Mouse (Mus musculus) embryonic facial prominence, embryonic 11.5 days (tissue): ENCODE data around the gene Ctnna2. TPM values are rescaled to one million over a fixed set of nuclear protein-coding genes. Genes with fewer than 3 reads are reported as not detected.

Experiments used
- ATAC-seq: fragments of 200-750 bp; cut with Nextera tagmentation; replicated peaks from 2 replicates; pipeline ENCODE4 v1.8.0; 2017; ENCODE audit warnings: low read depth; ENCODE audit not compliant: insufficient number of reproducible peaks, low FRiP score, low TSS enrichment
- DNase-seq: peaks from one replicate; pipeline ENCODE4 v3.0.0-alpha.2; 2015; ENCODE audit warnings: low spot score
- H3K27ac ChIP-seq: fragments of 300-500 bp; sonication (generic); replicated peaks from 2 replicates; pipeline ENCODE4 v1.5.1; 2014; ENCODE audit warnings: mild to moderate bottlenecking, low read depth, low read length, control low read depth
- H3K27me3 ChIP-seq: fragments of 300-500 bp; sonication (generic); 2 replicates; pipeline ENCODE4 v1.6.1; 2014; ENCODE audit warnings: mild to moderate bottlenecking, low read length, moderate library complexity, mixed read lengths; ENCODE audit not compliant: control insufficient read depth, insufficient read depth
- H3K36me3 ChIP-seq: fragments of 300-500 bp; sonication (generic); replicated peaks from 2 replicates; pipeline ENCODE4 v1.6.1; 2014; ENCODE audit warnings: low read depth, mild to moderate bottlenecking, low read length, moderate library complexity, mixed read lengths; ENCODE audit not compliant: control insufficient read depth, insufficient read depth
- H3K4me1 ChIP-seq: fragments of 300-500 bp; sonication (generic); 2 replicates; pipeline ENCODE4 v1.6.1; 2014; ENCODE audit warnings: low read length, mixed read lengths; ENCODE audit not compliant: control insufficient read depth, insufficient read depth
- H3K4me2 ChIP-seq: fragments of 300-500 bp; sonication (generic); 2 replicates; pipeline ENCODE4 v1.6.1; 2014; ENCODE audit warnings: low read depth, mild to moderate bottlenecking, control low read depth, low read length, moderate library complexity
- H3K4me3 ChIP-seq: fragments of 300-500 bp; sonication (generic); 2 replicates; pipeline ENCODE4 v1.5.1; 2014; ENCODE audit warnings: low read depth, low read length, control low read depth
- H3K9ac ChIP-seq: fragments of 300-500 bp; sonication (generic); replicated peaks from 2 replicates; pipeline ENCODE4 v1.6.1; 2014; ENCODE audit warnings: mild to moderate bottlenecking, control low read depth, low read length
- H3K9me3 ChIP-seq: fragments of 300-500 bp; sonication (generic); replicated peaks from 2 replicates; pipeline ENCODE4 v1.6.1; 2016; ENCODE audit warnings: mild to moderate bottlenecking, low read length, inconsistent platforms, mixed read lengths; ENCODE audit not compliant: control insufficient read depth
- WGBS: fragments of 180-500 bp; shearing (Covaris S2); extraction: QIAGEN DNeasy Blood & Tissue Kit; methylation state at CpG from one replicate; pipeline ENCODE4 v1.1.7; 2014; 5-methylcytosine and 5-hydroxymethylcytosine counted together
- polyA plus RNA-seq: library from polyadenylated mRNA; unstranded; fragments of >200 nt; fragmentation: Nextera tagmentation; extraction: Ambion mirVana; gene quantifications from 2 replicates; pipeline ENCODE4 v1.2.1, GENCODE M21; 2014

The Ctnna2 gene
- polyA plus RNA-seq = 13.7 and 18.4 TPM in 2 replicates

DNA sequence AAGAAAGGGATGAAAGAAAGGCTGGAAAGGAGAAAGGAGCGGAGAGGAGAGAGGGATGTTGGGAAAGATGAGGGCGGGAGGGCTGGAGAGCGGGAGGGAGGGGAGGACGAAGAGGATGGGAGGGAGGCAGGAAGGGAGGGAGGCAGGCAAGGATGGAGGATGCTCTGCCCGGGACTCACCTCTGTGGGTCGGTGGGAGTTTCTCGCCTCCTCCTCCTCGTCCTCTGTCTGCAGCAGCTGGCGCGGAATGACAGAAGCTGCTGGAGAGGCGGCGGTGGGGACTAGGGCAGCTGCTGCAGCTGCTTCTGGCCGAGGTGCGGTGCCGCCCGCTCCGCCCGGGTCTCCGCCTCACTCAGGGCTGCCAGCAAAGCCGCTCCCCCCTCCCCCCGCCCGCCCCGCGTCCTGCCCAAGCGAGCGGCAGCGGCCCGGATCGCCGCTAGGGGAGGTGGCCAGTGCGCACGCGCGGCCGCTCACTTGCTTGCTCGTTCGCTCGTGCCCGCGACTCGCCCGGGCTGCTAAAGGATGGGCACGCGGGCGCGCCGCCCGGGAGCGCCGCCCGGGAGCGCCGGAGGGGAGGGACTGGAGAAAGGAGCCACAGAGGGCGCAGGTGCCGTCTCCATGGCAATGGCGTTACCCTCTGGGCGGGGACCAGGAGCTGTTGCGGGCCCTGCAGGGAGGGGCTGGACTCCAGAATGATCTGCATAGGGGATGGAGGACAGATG, at the start of gene Ctnna2:
Gene Ctnna2, minus strand, starts transcription at position 459 of the 721 bp plus-strand sequence.
- DNase-seq (peak; percentile 90), ATAC-seq (peak; percentile 98)
- Histone ChIP-seq H3K4me2 (peak within 1 kb of the TSS; percentile 79), H3K4me1 (no peaks in the 10 kb centered on the region), H3K27ac (no peak within 1 kb of the TSS), H3K9me3 (no peaks in the 10 kb centered on the region), H3K36me3 (no peaks in the 10 kb centered on the region), H3K4me3 (peak within 1 kb of the TSS; percentile 55), H3K9ac (peak within 1 kb of the TSS; percentile 64), H3K27me3 (no peaks in the 10 kb centered on the region)
- 2% methylated on average over 31 of the region's 58 CpGs for WGBS

DNA sequence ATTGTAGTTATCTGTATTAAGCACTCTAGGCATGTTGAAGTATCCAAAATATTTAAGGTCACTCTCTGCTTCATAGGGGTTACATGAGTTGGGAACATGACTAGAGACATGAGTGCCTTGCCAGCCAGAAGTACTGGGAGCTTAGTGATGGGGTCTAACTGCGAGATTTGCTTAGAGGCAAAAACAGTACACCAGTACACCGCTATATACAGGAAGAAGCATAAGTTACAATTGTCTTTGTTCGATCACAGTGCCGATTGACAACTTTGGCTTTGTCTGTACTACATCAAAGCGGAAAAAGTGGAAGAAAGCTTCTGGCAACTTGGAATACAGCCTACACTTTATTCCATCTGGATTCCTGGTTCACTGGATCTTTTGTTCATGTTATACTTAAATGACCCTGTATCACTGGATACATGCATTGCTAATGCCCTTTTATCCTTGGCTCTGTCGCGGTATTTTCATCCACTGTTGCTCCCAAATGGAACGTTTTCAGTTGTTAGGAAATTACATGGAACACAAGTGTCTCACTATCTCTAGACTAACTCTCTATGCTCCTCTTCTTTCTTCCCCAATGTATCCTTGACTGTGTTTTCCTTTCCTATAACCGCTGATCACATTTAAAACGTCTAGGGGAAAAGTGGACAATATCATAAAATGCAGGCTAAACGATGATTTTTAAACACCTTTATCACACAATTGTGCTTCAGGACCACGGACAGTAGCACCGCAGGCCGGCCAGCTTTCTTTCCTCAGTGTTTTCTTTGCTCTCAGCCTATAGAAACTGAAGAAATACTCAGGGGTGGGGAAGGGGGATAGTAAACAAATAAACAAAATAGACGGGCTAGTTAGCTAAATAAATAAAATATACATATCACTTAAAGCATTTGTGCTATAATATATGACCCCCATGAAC, 896 bp upstream of the Ctnna2 start:
- peak; percentile 66 for DNase-seq
- Histone ChIP-seq H3K4me3 (no peak overlapping the region), H3K9me3 (no peaks in the 10 kb centered on the region), H3K4me1 (no peaks in the 10 kb centered on the region), H3K36me3 (no peaks in the 10 kb centered on the region), H3K27me3 (no peaks in the 10 kb centered on the region), H3K4me2 (no peak overlapping the region; the same call in 1 of the 2 replicates), H3K9ac (no peak overlapping the region), H3K27ac (no peak overlapping the region)
- 12% methylated on average over 15 of the region's 15 CpGs for WGBS
- ATAC-seq = 0 out of 2 replicates have a peak, but pooled peaks have one; percentile 2

DNA sequence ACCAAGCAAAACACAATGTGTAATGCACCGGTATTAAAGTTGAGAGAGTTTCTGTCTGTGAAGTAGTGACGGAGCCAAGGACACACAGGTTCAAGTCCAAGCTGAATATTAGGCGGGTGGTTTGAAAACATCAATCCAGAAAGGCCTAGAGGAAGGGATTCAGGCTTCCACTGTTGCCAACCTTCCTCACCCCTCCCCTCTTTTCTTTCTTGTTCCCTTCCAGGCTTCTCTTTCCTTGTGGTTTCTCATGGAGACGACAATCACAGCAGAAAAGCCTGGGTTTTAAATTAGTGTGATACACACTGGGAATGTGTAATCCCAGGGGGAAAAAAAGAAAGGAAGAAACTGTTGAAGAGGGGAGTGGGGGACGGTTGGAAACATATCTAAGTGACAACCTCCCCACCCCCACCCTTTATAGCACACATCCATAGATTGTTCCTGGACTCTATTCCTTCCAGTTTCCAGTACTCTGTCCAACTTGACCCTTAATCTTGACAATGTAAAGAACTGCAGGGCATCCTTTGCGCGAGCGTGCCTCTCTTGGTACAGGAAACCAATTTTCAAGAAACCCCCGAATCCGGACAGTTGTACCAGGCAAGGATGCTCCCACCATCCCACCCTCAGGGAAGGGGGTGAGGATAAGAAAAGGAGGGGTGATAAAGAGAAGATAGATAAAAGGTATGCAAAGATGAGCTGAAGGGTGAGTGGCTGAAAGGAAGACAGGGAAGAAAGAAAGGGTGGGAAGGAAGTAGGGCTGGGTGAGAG, 841 bp downstream of the Ctnna2 start:
- Histone ChIP-seq H3K9ac (peak overlapping the region; percentile 64), H3K27me3 (no peaks in the 10 kb centered on the region), H3K36me3 (no peaks in the 10 kb centered on the region), H3K9me3 (no peaks in the 10 kb centered on the region), H3K4me3 (peak overlapping the region; percentile 55), H3K4me2 (peak overlapping the region; percentile 79), H3K4me1 (no peaks in the 10 kb centered on the region), H3K27ac (no peak overlapping the region)
- DNase-seq (no peak), ATAC-seq (peak; percentile 13)
- 22% methylated on average over 10 of the region's 10 CpGs for WGBS

DNA sequence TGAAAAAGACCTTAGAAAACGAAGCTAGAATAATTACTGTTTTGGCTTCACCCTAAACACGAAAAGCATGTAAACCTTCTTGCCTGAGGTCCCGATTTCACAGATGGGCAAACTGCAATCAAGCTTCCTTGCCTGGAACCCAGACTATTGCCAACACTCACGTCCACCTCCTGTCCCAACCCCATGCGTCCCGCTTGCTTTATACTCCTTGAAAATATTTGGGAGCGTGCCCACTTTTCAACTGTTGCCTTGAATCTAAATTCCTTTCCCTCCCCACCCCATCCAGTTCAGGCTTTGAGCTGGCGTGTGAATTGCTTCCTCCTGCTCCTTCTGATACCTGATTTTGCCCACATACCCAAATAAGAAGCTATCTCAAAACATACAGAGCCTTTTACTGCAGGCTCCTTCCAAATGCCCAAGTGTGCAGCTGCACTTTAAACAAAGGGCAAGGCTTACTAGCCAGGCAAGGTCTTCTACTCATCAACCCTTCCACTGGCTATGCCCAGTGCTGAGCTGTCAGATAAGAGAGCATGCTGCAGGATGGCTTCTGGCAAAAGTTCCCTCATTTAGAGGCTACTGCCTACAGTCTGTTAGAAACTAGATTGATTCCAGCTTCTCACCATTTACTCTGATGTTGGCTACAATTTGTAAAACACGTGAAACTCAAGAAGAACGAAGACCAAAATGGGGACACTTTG, 8.8 kb downstream of the Ctnna2 start:
- no peaks in the 10 kb centered on the region for H3K27me3 ChIP-seq
- H3K4me2 ChIP-seq = no peak overlapping the region
- ATAC-seq (no peak), DNase-seq (no peak)
- 64% methylated on average over 10 of the region's 10 CpGs for WGBS
- H3K9me3 ChIP-seq = no peaks in the 10 kb centered on the region
- H3K4me1 ChIP-seq = no peaks in the 10 kb centered on the region
- no peak overlapping the region for H3K9ac ChIP-seq
- no peak overlapping the region for H3K4me3 ChIP-seq
- H3K27ac ChIP-seq = no peak overlapping the region
- H3K36me3 ChIP-seq = no peaks in the 10 kb centered on the region

DNA sequence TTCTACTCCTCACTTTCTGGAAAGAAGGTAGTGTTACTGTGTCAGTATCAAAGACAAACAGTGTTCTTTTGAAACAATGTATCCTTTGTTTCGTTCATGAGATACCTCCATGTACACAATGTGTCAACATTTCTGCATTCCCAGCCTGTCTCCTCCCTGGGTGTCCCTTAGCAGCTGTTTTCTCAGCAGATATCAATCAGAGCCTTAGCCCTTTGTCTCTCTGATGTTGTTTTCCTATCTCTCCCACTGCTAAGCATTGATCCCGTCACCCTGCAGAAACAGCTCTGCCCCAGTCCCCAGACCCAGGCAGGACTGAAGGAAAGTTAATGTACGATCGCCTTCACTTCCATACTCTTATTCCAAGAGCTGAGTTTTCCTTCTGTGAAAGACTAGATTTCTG, 9.7 kb downstream of the Ctnna2 start:
- no peak for DNase-seq
- H3K4me2 ChIP-seq = no peak overlapping the region
- H3K4me3 ChIP-seq = no peak overlapping the region
- no peak overlapping the region for H3K27ac ChIP-seq
- no peak overlapping the region for H3K9ac ChIP-seq
- no peaks in the 10 kb centered on the region for H3K36me3 ChIP-seq
- no peaks in the 10 kb centered on the region for H3K9me3 ChIP-seq
- H3K4me1 ChIP-seq = no peaks in the 10 kb centered on the region
- no peak for ATAC-seq
- no peaks in the 10 kb centered on the region for H3K27me3 ChIP-seq
- 34% methylated on average over 4 of the region's 4 CpGs for WGBS

DNA sequence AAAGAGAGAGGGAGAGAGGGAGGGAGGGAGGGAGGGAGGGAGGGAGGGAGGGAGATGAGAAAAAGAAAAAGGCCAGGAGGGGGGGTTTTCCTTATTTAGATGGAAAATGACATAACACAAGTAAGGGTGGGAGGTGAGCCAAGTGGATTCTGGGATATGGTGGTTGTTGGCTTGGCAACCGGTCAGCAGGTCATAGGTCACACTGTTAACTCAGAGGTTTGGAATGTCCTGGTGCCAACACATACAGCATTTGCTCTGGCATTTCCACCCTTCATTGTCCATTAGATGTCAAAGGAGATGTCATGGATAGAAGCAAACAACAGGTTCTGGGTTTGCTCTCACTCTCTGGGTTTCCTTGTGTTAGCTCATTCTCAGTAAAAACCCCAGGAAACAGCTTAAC, 17.5 kb downstream of the Ctnna2 start:
- no peak overlapping the region for H3K4me3 ChIP-seq
- no peaks in the 10 kb centered on the region for H3K27me3 ChIP-seq
- ATAC-seq = no peak
- DNase-seq = no peak
- no peaks in the 10 kb centered on the region for H3K36me3 ChIP-seq
- no peaks in the 10 kb centered on the region for H3K9me3 ChIP-seq
- no peaks in the 10 kb centered on the region for H3K4me1 ChIP-seq
- no peak overlapping the region for H3K27ac ChIP-seq
- WGBS = 57% methylated on average over 1 of the region's 1 CpGs
- H3K9ac ChIP-seq = no peak overlapping the region
- no peak overlapping the region for H3K4me2 ChIP-seq

DNA sequence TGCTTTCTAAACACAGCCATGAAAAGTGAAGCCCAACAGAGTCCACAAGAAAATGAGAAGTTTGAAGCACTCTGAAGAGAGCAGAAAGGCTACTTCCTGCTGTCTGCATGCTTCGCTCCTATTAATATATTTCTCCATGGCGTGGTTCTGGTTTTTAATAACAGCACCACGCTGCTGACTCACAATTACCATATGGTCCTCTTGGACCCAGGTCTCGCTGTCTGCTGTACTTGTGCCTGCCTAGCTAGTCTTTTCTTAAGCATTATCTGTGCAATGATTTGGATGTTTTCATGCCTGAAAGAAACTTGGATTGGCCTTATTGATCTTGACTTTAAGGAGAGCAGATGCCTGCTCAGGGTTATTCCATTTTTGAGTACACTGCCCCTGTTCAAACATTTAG, 28.2 kb downstream of the Ctnna2 start:
- Histone ChIP-seq H3K4me2 (no peak overlapping the region), H3K9me3 (no peaks in the 10 kb centered on the region), H3K9ac (no peak overlapping the region), H3K4me1 (no peaks in the 10 kb centered on the region), H3K27me3 (no peaks in the 10 kb centered on the region), H3K27ac (no peak overlapping the region), H3K36me3 (no peaks in the 10 kb centered on the region), H3K4me3 (no peak overlapping the region)
- 87% methylated on average over 4 of the region's 4 CpGs for WGBS
- DNase-seq = no peak
- ATAC-seq = no peak
